Mouse (Mus musculus) ovary, postnatal 36 days (tissue): ENCODE data around the gene Hist2h2aa1.
"Not testable (repeated sequence)": the region's sequence is repeated elsewhere in the genome, so short reads cannot be mapped to it uniquely, and the experiment has no call there.

Experiments used
- DNase-seq: peaks from one replicate; pipeline ENCODE4 v3.0.0; 2022; ENCODE audit warnings: low spot score, mixed read lengths

Gene Hist2h2aa1

GRCm38 (mm10) chr3:96280660-96281059 lies 35.4 kb downstream of the Hist2h2aa1 start:
- DNase-seq, result no peak

GRCm38 (mm10) chr3:96284457-96284856 lies 39.2 kb downstream of the Hist2h2aa1 start:
- no peak for DNase-seq

- DNase-seq, result not testable (repeated sequence)
Observed at GRCm38 (mm10) chr3:96287334-96287733, 42.0 kb downstream of the Hist2h2aa1 start.

GRCm38 (mm10) chr3:96289201-96289600 lies 43.9 kb downstream of the Hist2h2aa1 start:
- DNase-seq, result no peak

- DNase-seq, result not testable (repeated sequence)
Observed at GRCm38 (mm10) chr3:96290727-96291126, 45.4 kb downstream of the Hist2h2aa1 start.

- no peak for DNase-seq
Observed at GRCm38 (mm10) chr3:96292641-96293040, 47.3 kb downstream of the Hist2h2aa1 start.

- DNase-seq, result no peak
Observed at GRCm38 (mm10) chr3:96293368-96293767, 48.1 kb downstream of the Hist2h2aa1 start.

GRCm38 (mm10) chr3:96293787-96294186 lies 48.5 kb downstream of the Hist2h2aa1 start, which contains the start of gene Fcgr1:
Fcgr1 (minus strand) TSS chr3:96293969.
- DNase-seq, result no peak
